Mouse (Mus musculus) ES-E14 (cell line): ENCODE results near the gene Bcat1.

Source experiments
- HCFC1 ChIP-seq: IDR thresholded peaks from 2 replicates; pipeline ENCODE4 v1.6.1; 2012; ENCODE audit warnings: low read length, inconsistent platforms, borderline replicate concordance; ENCODE audit not compliant: insufficient read depth
- MAFK ChIP-seq: IDR thresholded peaks from 2 replicates; pipeline ENCODE4 v1.6.1; 2014; ENCODE audit warnings: mild to moderate bottlenecking, low read depth, low read length, inconsistent platforms; ENCODE audit not compliant: insufficient read depth
- ZC3H11A ChIP-seq: IDR thresholded peaks from 2 replicates; pipeline ENCODE4 v1.6.1; 2012; ENCODE audit warnings: low read depth, mild to moderate bottlenecking, inconsistent platforms, low read length, borderline replicate concordance
- ZNF384 ChIP-seq: IDR thresholded peaks from 2 replicates; pipeline ENCODE4 v1.6.1; 2012; ENCODE audit warnings: low read depth, low read length, inconsistent platforms

- TF ChIP-seq HCFC1 (no peak), ZC3H11A (no peak), ZNF384 (no peak), MAFK (no peak)
Measured at GRCm38 (mm10) chr6:144982093-144982492, 93.9 kb downstream of the Bcat1 start.
